Mouse (Mus musculus) cortical plate, adult 2 months (tissue): ENCODE results near the gene Gm12169.

Experiments
- CTCF ChIP-seq: fragments of 200-500 bp; IDR thresholded peaks from 2 replicates; pipeline ENCODE4 v1.5.1; 2011; ENCODE audit warnings: mild to moderate bottlenecking, control low read depth, low read length; ENCODE audit not compliant: insufficient read depth; ENCODE audit errors: extremely low read depth
- POLR2A ChIP-seq: fragments of 200-500 bp; IDR thresholded peaks from 2 replicates; pipeline ENCODE4 v1.6.1; 2011; ENCODE audit warnings: mild to moderate bottlenecking, low read length, control low read depth; ENCODE audit not compliant: insufficient read depth; ENCODE audit errors: extremely low read depth

- no peak for TF ChIP-seq CTCF
- TF ChIP-seq POLR2A, result no peak
Observed at GRCm38 (mm10) chr11:46565967-46566366, 42.0 kb downstream of the Gm12169 start.
